Mouse (Mus musculus): ENCODE data around the gene Gpr18.

- TF ChIP-seq MAX (IDR thresholded peaks at IDR 0.05; ENCODE audit: low read length) = no peak
- TF ChIP-seq CTCF (conservative IDR thresholded peaks at IDR 0.05 in 1 of 2, IDR thresholded peaks at IDR 0.05 in 1 of 2; ENCODE audit: low read depth in 2 of 2, low read length in 2 of 2) = no peak
- no peak for TF ChIP-seq MAFK (IDR thresholded peaks at IDR 0.05; ENCODE audit: insufficient replicate concordance, low read length)
- no peak for TF ChIP-seq NELFE (IDR thresholded peaks at IDR 0.05; ENCODE audit: low read depth, low read length)
- no peak for TF ChIP-seq USF2 (conservative IDR thresholded peaks at IDR 0.05; ENCODE audit: low read depth, low read length)
- TF ChIP-seq SIN3A (IDR thresholded peaks at IDR 0.05; ENCODE audit: low read length) = no peak
- no peak for TF ChIP-seq POLR2A (IDR thresholded peaks at IDR 0.05; ENCODE audit: low read depth, low read length)
- no peak for TF ChIP-seq MAZ (IDR thresholded peaks at IDR 0.05; ENCODE audit: low read depth, low read length)
These were observed 5.0 kb upstream of the Gpr18 start for GRCm38 (mm10) chr14:121920511-121921124.
